Mouse (Mus musculus) CH12.LX (cell line): Measurements from ENCODE around the gene Gm28047. TPM values are rescaled to one million over a fixed set of nuclear protein-coding genes. Genes with fewer than 3 reads are reported as not detected.

ENCODE experiments used
- DNase-seq: peaks from one replicate; pipeline ENCODE4 v3.0.0-alpha.2; 2013; ENCODE audit errors: extremely low read depth
- H3K27ac ChIP-seq: 2 replicates; pipeline ENCODE4 v1.5.1; 2012; ENCODE audit warnings: low read depth, mild to moderate bottlenecking, control low read depth, moderate library complexity; ENCODE audit not compliant: insufficient read depth
- H3K27me3 ChIP-seq: replicated peaks from 2 replicates; pipeline ENCODE3; 2012; ENCODE audit warnings: inconsistent platforms
- H3K36me3 ChIP-seq, 2 experiments: replicated peaks in 1 of 2; 2 replicates each; pipeline versions ENCODE3 to v1.6.1; 2012; ENCODE audit warnings: inconsistent platforms in 1 of 2, low read length in 1 of 2, mild to moderate bottlenecking in 1 of 2, mixed read lengths in 1 of 2, moderate library complexity in 1 of 2; ENCODE audit not compliant: control insufficient read depth in 1 of 2, insufficient read depth in 1 of 2
- H3K4me1 ChIP-seq, 2 experiments: 2 replicates each; pipeline ENCODE4 v1.6.1; 2012; ENCODE audit warnings: inconsistent platforms in 1 of 2, moderate library complexity in 1 of 2; ENCODE audit not compliant: insufficient read depth in 2 of 2, control insufficient read depth in 1 of 2
- H3K4me2 ChIP-seq: 2 replicates; pipeline ENCODE4 v1.6.1; 2012; ENCODE audit warnings: low read depth, mild to moderate bottlenecking, control low read depth; ENCODE audit not compliant: poor library complexity, insufficient read depth, severe bottlenecking
- H3K4me3 ChIP-seq, 3 experiments: fragments of 150-350 bp in 1 of 3; sonication (generic) in 1 of 3; replicated peaks in 1 of 3; 2 replicates each; pipeline versions ENCODE3 to v1.5.1; 2011 to 2012; ENCODE audit warnings: low read depth in 2 of 3, low read length in 2 of 3, mild to moderate bottlenecking in 2 of 3, moderate library complexity in 2 of 3, control low read depth in 1 of 3, improper control_type of control experiment in 1 of 3, inconsistent platforms in 1 of 3, mixed read lengths in 1 of 3; ENCODE audit not compliant: poor library complexity in 1 of 3
- H3K79me2 ChIP-seq: replicated peaks from 2 replicates; pipeline ENCODE4 v1.6.1; 2012; ENCODE audit warnings: mild to moderate bottlenecking, moderate library complexity; ENCODE audit not compliant: control insufficient read depth, poor library complexity, insufficient read depth, severe bottlenecking; ENCODE audit errors: extremely low read depth
- H3K9ac ChIP-seq: 2 replicates; pipeline ENCODE4 v1.6.1; 2012; ENCODE audit warnings: low read depth, mild to moderate bottlenecking, control low read depth, moderate library complexity; ENCODE audit not compliant: insufficient read depth
- H3K9me3 ChIP-seq: replicated peaks from 2 replicates; pipeline ENCODE3; 2012; ENCODE audit warnings: low read length, inconsistent platforms, mixed read lengths
- ELF1 ChIP-seq: IDR thresholded peaks from 2 replicates; pipeline ENCODE4 v1.6.1; 2014; ENCODE audit warnings: low read depth, mild to moderate bottlenecking, inconsistent platforms, low read length, improper control_type of control experiment
- GABPA ChIP-seq: IDR thresholded peaks from 2 replicates; pipeline ENCODE4 v1.6.1; 2012; ENCODE audit warnings: low read depth, low read length, improper control_type of control experiment, inconsistent platforms; ENCODE audit not compliant: insufficient replicate concordance
- IRF4 ChIP-seq: IDR thresholded peaks from 2 replicates; pipeline ENCODE4 v1.6.1; 2014; ENCODE audit warnings: low read depth, mild to moderate bottlenecking, inconsistent platforms, low read length, improper control_type of control experiment
- KAT2A ChIP-seq: IDR thresholded peaks from 2 replicates; pipeline ENCODE4 v1.6.1; 2012; ENCODE audit warnings: low read length, improper control_type of control experiment, inconsistent platforms; ENCODE audit not compliant: insufficient replicate concordance
- MAZ ChIP-seq: IDR thresholded peaks from 2 replicates; pipeline ENCODE4 v1.6.1; 2012; ENCODE audit warnings: low read depth, mild to moderate bottlenecking, inconsistent platforms, low read length, improper control_type of control experiment, moderate library complexity
- MEF2A ChIP-seq: IDR thresholded peaks from 2 replicates; pipeline ENCODE4 v1.6.1; 2014; ENCODE audit warnings: low read depth, mild to moderate bottlenecking, inconsistent platforms, low read length, improper control_type of control experiment, borderline replicate concordance
- MXI1 ChIP-seq: IDR thresholded peaks from 2 replicates; pipeline ENCODE4 v1.6.1; 2011; ENCODE audit warnings: mild to moderate bottlenecking, low read depth, low read length, improper control_type of control experiment
- PAX5 ChIP-seq: IDR thresholded peaks from 2 replicates; pipeline ENCODE4 v1.6.1; 2012; ENCODE audit warnings: low read length, inconsistent platforms, mixed read lengths
- POLR2AphosphoS2 ChIP-seq: IDR thresholded peaks from 2 replicates; pipeline ENCODE4 v1.6.1; 2011; ENCODE audit warnings: low read depth, low read length, improper control_type of control experiment
- RAD21 ChIP-seq: IDR thresholded peaks from 2 replicates; pipeline ENCODE4 v1.6.1; 2011; ENCODE audit warnings: low read depth, mild to moderate bottlenecking, low read length, improper control_type of control experiment, moderate library complexity
- RCOR1 ChIP-seq: conservative IDR thresholded peaks from 2 replicates; pipeline ENCODE4 v1.6.1; 2012; ENCODE audit warnings: low read depth, mild to moderate bottlenecking, inconsistent platforms, low read length, improper control_type of control experiment
- SIN3A ChIP-seq: IDR thresholded peaks from 2 replicates; pipeline ENCODE4 v1.6.1; 2012; ENCODE audit warnings: low read length, improper control_type of control experiment, inconsistent platforms
- TCF12 ChIP-seq: IDR thresholded peaks from 2 replicates; pipeline ENCODE4 v1.6.1; 2014; ENCODE audit warnings: low read depth, mild to moderate bottlenecking, inconsistent platforms, low read length, improper control_type of control experiment
- ZKSCAN1 ChIP-seq: IDR thresholded peaks from 2 replicates; pipeline ENCODE4 v1.6.1; 2012; ENCODE audit warnings: low read depth, inconsistent platforms, low read length, improper control_type of control experiment, borderline replicate concordance
- ZNF384 ChIP-seq: IDR thresholded peaks from 2 replicates; pipeline ENCODE4 v1.6.1; 2012; ENCODE audit warnings: low read depth, low read length, improper control_type of control experiment, inconsistent platforms
- dilution Hi-C: fragments of 300-500 bp; cut with MboI; formaldehyde crosslinking; loops from 2 replicates; pipeline ENCODE4 v1.14.3; 2020; ENCODE audit warnings: low sequenced_read_pairs; ENCODE audit not compliant: extremely low pct_unique_long_range_greater_than_20kb, extremely low pct_ligation_motif_present
- in situ Hi-C: fragments of 300-500 bp; cut with MboI; formaldehyde crosslinking; loops from 3 replicates; pipeline ENCODE4 v1.14.3; 2019; ENCODE audit warnings: low sequenced_read_pairs, low pct_ligation_motif_present, low pct_unique_long_range_greater_than_20kb, mixed read lengths
- polyA plus RNA-seq: library from polyadenylated mRNA; unstranded; fragments of >175 nt; gene quantifications from 2 replicates; pipeline ENCODE4 v1.2.1, GENCODE M21; 2012; ENCODE audit warnings: low read depth; ENCODE audit not compliant: insufficient read length
- total RNA-seq, 2 experiments: library from RNA; depleted of rRNA; stranded (reverse); fragments of 300-350 nt in 1 of 2; fragments of >200 nt in 1 of 2; gene quantifications; 2 replicates each; pipeline ENCODE4 v1.2.3; 2012 to 2014

Gene Gm28047
- total and polyA plus RNA-seq, 3 experiments = not detected

GRCm38 (mm10) chr15:102546677-102547427, 78.0 kb downstream of the Gm28047 start:
- Histone ChIP-seq H3K27me3 (no peaks in the 10 kb centered on the region), H3K36me3 (peaks cover 40 to 66% of the 10 kb centered on the region in 2 experiments), H3K9me3 (no peaks in the 10 kb centered on the region), H3K27ac (no peak overlapping the region), H3K4me3 (no peak overlapping the region), H3K4me1 (no peaks in the 10 kb centered on the region), H3K79me2 (no peaks in the 10 kb centered on the region)
- DNase-seq = no peak
- dilution Hi-C loops = no loop called here
- TF ChIP-seq SIN3A (no peak), POLR2AphosphoS2 (no peak), TCF12 (no peak), RAD21 (no peak), KAT2A (no peak), IRF4 (no peak), PAX5 (no peak), ZKSCAN1 (no peak), ELF1 (no peak), GABPA (no peak), RCOR1 (no peak)
- TF ChIP-seq, all 38 proteins: peak for 0
- in situ Hi-C loops = loop anchor here (10.0 kb wide), 1 partner anchor 118 kb away; no protein-coding TSS in a partner anchor
- H3K4me2 ChIP-seq = no peak overlapping the region
- no peak overlapping the region for H3K9ac ChIP-seq

GRCm38 (mm10) chr15:102546246-102546645, 78.6 kb downstream of the Gm28047 start:
- no peak for TF ChIP-seq MAZ
- no peak for TF ChIP-seq ZNF384
- no peak for TF ChIP-seq ELF1
- no peak for TF ChIP-seq IRF4
- no peak for TF ChIP-seq MXI1
- no peak for TF ChIP-seq MEF2A
- Histone ChIP-seq H3K4me1 (no peaks in the 10 kb centered on the region), H3K4me3 (no peak overlapping the region), H3K9ac (no peak overlapping the region), H3K36me3 (peaks cover 38 to 65% of the 10 kb centered on the region in 2 experiments), H3K79me2 (no peaks in the 10 kb centered on the region), H3K9me3 (no peaks in the 10 kb centered on the region), H3K4me2 (no peak overlapping the region), H3K27me3 (no peaks in the 10 kb centered on the region), H3K27ac (no peak overlapping the region)
- in situ Hi-C loops = loop anchor here (10.0 kb wide), 1 partner anchor 119 kb away; no protein-coding TSS in a partner anchor
- dilution Hi-C loops = no loop called here
- DNase-seq = no peak
